Mouse (Mus musculus): Measurements from ENCODE around the gene Fosb. TPM values are rescaled to one million over a fixed set of nuclear protein-coding genes. Genes with fewer than 3 reads are reported as not detected.
"Not testable (repeated sequence)": the region's sequence is repeated elsewhere in the genome, so short reads cannot be mapped to it uniquely, and the experiment has no call there.

Gene Fosb
- polyA plus RNA-seq, 1 experiment from 2014 or later, result not detected

DNA sequence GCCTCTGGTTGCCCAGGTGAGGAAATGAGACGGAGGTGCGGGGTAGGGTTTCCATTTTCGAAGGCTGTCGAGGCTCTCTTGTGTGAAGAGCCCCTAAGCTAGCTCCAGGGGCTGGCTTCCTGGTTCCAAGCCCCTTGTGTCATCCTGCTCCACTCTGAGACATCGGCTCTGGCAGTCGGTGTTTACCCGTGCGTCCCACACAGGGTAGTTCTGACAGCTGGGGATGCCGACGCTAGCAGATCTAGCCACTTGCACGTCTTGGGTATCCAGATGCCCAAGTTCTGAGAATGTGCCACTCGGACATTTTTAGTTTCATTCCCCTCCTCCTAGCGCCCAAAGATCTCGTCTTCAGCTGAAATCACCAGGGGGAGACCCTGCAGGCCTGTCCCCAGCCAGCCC is 26.4 kb downstream of the Fosb start:
- Histone ChIP-seq H3K36me3 (peaks cover 18% of the 10 kb centered on the region), H3K4me2 (replicated peaks) (peak overlapping the region; percentile 80), H3K4me3 (replicated peaks) (peak overlapping the region; percentile 91), H3K4me1 (replicated peaks) (peaks cover 28% of the 10 kb centered on the region), H3K27ac (peak overlapping the region; percentile 95), H3K27me3 (peaks cover 31% of the 10 kb centered on the region), H3K9ac (replicated peaks) (peak overlapping the region; percentile 98), H3K9me3 (no peaks in the 10 kb centered on the region)
- peak; percentile 24; the same call in 1 of the 2 replicates for ATAC-seq
- 22% methylated on average over 14 of the region's 14 CpGs for WGBS

DNA sequence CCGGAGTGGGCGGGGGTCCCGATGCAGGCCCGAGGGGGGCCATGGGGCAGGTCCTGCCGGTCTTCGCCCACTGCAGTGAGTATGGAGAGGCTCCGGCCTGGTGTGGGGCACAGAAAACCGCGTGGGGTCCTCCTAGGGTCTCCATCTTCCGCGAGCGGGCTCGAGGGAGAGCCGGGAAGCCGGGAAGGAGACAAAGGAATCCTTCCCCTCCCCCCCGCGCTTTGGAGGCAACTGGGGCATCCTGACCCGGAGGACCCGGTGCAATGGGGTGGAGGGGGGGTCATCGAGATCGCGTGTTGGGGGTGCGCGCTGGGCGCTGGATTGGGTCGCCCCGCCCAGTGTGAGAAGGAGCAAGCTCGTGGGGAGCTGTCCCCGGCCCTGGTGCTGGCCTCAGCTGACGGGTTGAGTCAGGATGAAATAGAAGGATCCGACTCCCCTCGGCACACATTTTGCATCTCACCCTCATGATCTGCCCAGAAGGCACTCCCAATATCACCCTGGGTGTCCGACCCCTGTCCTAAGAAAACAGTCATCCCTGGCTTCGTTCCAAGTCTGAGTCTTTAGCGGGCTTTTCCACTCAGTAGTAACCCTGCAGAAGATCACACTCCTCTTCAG is 27.0 kb downstream of the Fosb start:
- Histone ChIP-seq H3K4me2 (replicated peaks) (peak overlapping the region; percentile 80), H3K27ac (peak overlapping the region; percentile 95), H3K4me1 (replicated peaks) (peaks cover 28% of the 10 kb centered on the region), H3K36me3 (peaks cover 14% of the 10 kb centered on the region), H3K9me3 (no peaks in the 10 kb centered on the region), H3K9ac (replicated peaks) (peak overlapping the region; percentile 98), H3K27me3 (peaks cover 36% of the 10 kb centered on the region), H3K4me3 (replicated peaks) (peak overlapping the region; percentile 91)
- under 1% methylated on average over 34 of the region's 35 CpGs for WGBS
- ATAC-seq, result peak; percentile 85

- peak within 1 kb of the TSS; percentile 91 for H3K4me3 ChIP-seq (replicated peaks)
- peaks cover 28% of the 10 kb centered on the region for H3K4me1 ChIP-seq (replicated peaks)
- H3K27ac ChIP-seq, result peak within 1 kb of the TSS; percentile 95
- peak within 1 kb of the TSS; percentile 98 for H3K9ac ChIP-seq (replicated peaks)
- peak within 1 kb of the TSS; percentile 80 for H3K4me2 ChIP-seq (replicated peaks)
- 1% methylated on average over 31 of the region's 37 CpGs for WGBS
- ATAC-seq, result peak; percentile 84
- H3K9me3 ChIP-seq, result no peaks in the 10 kb centered on the region
- peaks cover 9% of the 10 kb centered on the region for H3K36me3 ChIP-seq
- peaks cover 42% of the 10 kb centered on the region for H3K27me3 ChIP-seq
These were observed 27.5 kb downstream of the Fosb start, which contains the start of gene Rtn2 for GRCm38 (mm10) chr7:19282385-19282784. TSS of gene Rtn2 (plus strand) at chr7:19282624.

GRCm38 (mm10) chr7:19281680-19282304 is 28.1 kb downstream of the Fosb start:
- Histone ChIP-seq H3K4me1 (replicated peaks) (peaks cover 28% of the 10 kb centered on the region), H3K4me2 (replicated peaks) (peak overlapping the region; percentile 80), H3K4me3 (replicated peaks) (peak overlapping the region; percentile 91), H3K27me3 (peaks cover 48% of the 10 kb centered on the region)
- H3K27ac ChIP-seq; H3K9me3 ChIP-seq; H3K9ac ChIP-seq (replicated peaks); H3K36me3 ChIP-seq: not testable (repeated sequence)
- 0 out of 2 replicates have a peak, but pooled peaks have one; percentile 15 for ATAC-seq
- WGBS, result 35% methylated on average over 6 of the region's 6 CpGs

GRCm38 (mm10) chr7:19279581-19280114 is 30.2 kb downstream of the Fosb start, which contains the start of gene Ppm1n:
TSS of gene Ppm1n (minus strand) at chr7:19280064.
- H3K9ac ChIP-seq (replicated peaks), result 0 out of 2 replicates have a peak within 1 kb of the TSS, but pooled peaks have one; percentile 17
- under 1% methylated on average over 46 of the region's 46 CpGs for WGBS

GRCm38 (mm10) chr7:19279052-19279451 is 30.8 kb downstream of the Fosb start:
- Histone ChIP-seq H3K9me3 (no peaks in the 10 kb centered on the region), H3K4me3 (replicated peaks) (peak overlapping the region; percentile 36), H3K9ac (replicated peaks) (no peak overlapping the region), H3K4me2 (replicated peaks) (peak overlapping the region; percentile 47), H3K4me1 (replicated peaks) (peaks cover 18% of the 10 kb centered on the region), H3K36me3 (no peaks in the 10 kb centered on the region), H3K27me3 (peaks cover 52% of the 10 kb centered on the region), H3K27ac (no peak overlapping the region)
- WGBS, result 2% methylated on average over 34 of the region's 34 CpGs
- ATAC-seq, result no peak

More at GRCm38 (mm10) chr7:19279581-19280114, 30.2 kb downstream of the Fosb start, which contains the start of gene Ppm1n:
- Histone ChIP-seq H3K27ac (no peak within 1 kb of the TSS), H3K27me3 (peaks cover 50% of the 10 kb centered on the region), H3K9me3 (no peaks in the 10 kb centered on the region), H3K36me3 (no peaks in the 10 kb centered on the region), H3K4me2 (replicated peaks) (peak within 1 kb of the TSS; percentile 47), H3K4me3 (replicated peaks) (peak within 1 kb of the TSS; percentile 36), H3K4me1 (replicated peaks) (peaks cover 22% of the 10 kb centered on the region)
- no peak for ATAC-seq

DNA sequence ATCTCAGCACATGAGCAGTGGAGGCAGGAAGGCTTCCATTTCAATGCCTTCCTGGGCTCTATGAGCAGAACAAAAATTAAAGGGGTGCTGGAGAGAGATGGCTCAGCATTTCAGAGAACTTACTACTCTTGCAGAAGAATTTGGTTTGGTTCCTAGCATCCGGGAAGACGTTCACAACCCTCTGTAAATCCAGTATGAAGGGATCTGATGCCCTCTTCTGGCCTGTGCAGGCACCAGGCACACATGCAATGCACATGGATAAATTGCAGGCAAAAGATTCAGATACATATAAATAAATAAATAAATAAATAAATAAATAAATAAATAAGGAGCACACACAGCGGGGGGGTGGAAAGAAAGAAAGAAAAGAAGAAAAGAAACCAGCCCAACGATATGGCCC is 33.6 kb downstream of the Fosb start:
- no peak for ATAC-seq
- H3K9me3 ChIP-seq, result no peaks in the 10 kb centered on the region
- no peak overlapping the region for H3K4me3 ChIP-seq (replicated peaks)
- 57% methylated on average over 4 of the region's 4 CpGs for WGBS
- no peak overlapping the region for H3K4me2 ChIP-seq (replicated peaks)
- H3K4me1 ChIP-seq (replicated peaks), result peaks cover 8% of the 10 kb centered on the region
- H3K27me3 ChIP-seq, result peaks cover 49% of the 10 kb centered on the region
- no peak overlapping the region for H3K27ac ChIP-seq
- H3K9ac ChIP-seq (replicated peaks), result no peak overlapping the region
- H3K36me3 ChIP-seq, result no peaks in the 10 kb centered on the region

DNA sequence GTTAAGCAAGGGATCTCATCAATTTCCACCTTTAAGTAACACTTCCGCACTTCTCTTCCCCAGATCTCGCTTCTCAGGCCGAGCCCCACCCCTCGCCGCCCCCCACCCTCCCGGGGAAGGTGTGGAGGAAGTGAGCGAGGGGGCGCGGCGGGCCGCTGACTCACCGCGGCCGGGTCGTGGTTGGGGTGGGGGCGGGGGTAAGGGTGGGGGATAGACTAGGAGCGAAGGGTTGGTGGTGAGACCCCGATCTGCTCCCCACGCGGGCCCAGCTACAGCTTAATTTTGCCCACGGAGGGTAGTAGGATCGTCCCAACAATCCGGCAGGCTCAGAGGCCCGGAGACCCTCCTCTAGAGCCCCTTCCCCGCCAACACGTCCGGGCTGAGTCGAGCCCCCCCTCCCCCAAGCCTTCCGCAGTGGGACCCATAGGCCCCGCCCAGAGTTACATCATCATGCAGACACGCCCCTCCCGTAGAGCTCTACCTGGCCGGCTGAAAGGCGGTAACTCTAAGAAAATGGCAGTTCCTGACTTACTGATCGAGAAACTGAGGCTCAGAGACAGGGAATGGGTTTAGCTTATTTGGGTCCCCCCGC is 37.6 kb downstream of the Fosb start:
- Histone ChIP-seq H3K9me3 (no peaks in the 10 kb centered on the region), H3K36me3 (no peaks in the 10 kb centered on the region), H3K27me3 (peaks cover 9% of the 10 kb centered on the region; the same call in 1 of the 2 replicates), H3K4me2 (replicated peaks) (peak overlapping the region; percentile 97), H3K9ac (replicated peaks) (peak overlapping the region; percentile 96), H3K27ac (peak overlapping the region; percentile 85), H3K4me3 (replicated peaks) (peak overlapping the region; percentile 79), H3K4me1 (replicated peaks) (peaks cover 28% of the 10 kb centered on the region)
- under 1% methylated on average over 36 of the region's 36 CpGs for WGBS
- peak; percentile 69 for ATAC-seq

- peak; percentile 75 for ATAC-seq
- peaks cover 28% of the 10 kb centered on the region for H3K4me1 ChIP-seq (replicated peaks)
- H3K27ac ChIP-seq, result peak within 1 kb of the TSS; percentile 85
- no peaks in the 10 kb centered on the region for H3K9me3 ChIP-seq
- H3K9ac ChIP-seq (replicated peaks), result peak within 1 kb of the TSS; percentile 96
- peak within 1 kb of the TSS; percentile 97 for H3K4me2 ChIP-seq (replicated peaks)
- no peaks in the 10 kb centered on the region for H3K36me3 ChIP-seq
- WGBS, result under 1% methylated on average over 52 of the region's 62 CpGs
- peak within 1 kb of the TSS; percentile 79 for H3K4me3 ChIP-seq (replicated peaks)
- H3K27me3 ChIP-seq, result 0 out of 2 replicates have a peak, but pooled peaks cover 4% of the 10 kb centered on the region
These were observed 38.3 kb downstream of the Fosb start, which contains the start of gene Vasp for GRCm38 (mm10) chr7:19271238-19272172. TSS of gene Vasp (minus strand) at chr7:19271817.

DNA sequence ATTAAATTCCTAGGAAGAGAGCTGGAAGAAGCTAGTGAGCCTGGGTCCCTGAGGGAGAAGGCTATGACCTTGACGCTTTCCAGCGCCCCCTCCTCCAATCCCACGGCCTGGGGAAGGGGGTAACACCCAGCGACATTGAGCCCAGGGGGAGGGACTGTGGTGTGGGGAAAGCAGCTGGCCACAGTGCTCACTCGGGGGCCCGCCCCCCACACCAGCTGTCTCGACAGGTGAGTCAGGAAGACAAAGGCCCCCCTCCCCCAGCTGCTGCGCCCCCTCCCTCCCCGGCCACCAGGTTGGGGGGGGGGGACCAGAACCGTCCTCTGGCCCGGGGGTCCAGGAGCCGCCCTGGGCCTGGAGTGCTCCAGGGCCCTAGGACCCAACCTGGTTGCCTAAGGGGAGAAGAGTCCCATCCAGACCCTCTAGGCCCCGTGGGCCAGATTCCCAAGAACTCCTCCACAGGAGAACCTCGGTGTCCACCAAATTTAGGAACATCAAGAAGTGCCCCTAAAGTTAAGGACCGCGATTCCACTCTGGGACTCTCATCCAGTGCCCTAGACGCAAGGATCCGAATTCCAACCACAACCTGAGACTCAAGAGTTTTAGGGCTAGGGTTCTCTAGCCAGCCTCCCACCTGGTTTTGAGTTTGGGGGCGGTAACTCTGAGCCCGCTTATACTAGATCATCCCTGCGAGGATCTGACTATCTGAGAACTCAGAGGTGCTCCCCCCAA is 39.2 kb downstream of the Fosb start:
- Histone ChIP-seq H3K36me3 (no peaks in the 10 kb centered on the region), H3K9ac (replicated peaks) (peak overlapping the region; percentile 96), H3K4me3 (replicated peaks) (peak overlapping the region; percentile 79), H3K4me1 (replicated peaks) (peaks cover 28% of the 10 kb centered on the region), H3K27me3 (0 out of 2 replicates have a peak, but pooled peaks cover 4% of the 10 kb centered on the region), H3K4me2 (replicated peaks) (peak overlapping the region; percentile 97), H3K27ac (peak overlapping the region; percentile 19; the same call in 1 of the 2 replicates), H3K9me3 (no peaks in the 10 kb centered on the region)
- ATAC-seq, result no peak
- WGBS, result under 1% methylated on average over 20 of the region's 21 CpGs

Measured in midbrain, embryonic 13.5 days (tissue).